Mouse (Mus musculus) skeletal muscle tissue, adult 2 months (tissue): ENCODE measurements around the gene Olfr750.
A peak's percentile ranks its signal among the peaks of the same experiment; 100 is the strongest.

ENCODE experiments used
- DNase-seq: peaks from one replicate; pipeline ENCODE4 v3.0.0-alpha.2; 2012; ENCODE audit warnings: low read depth, low spot score

Gene Olfr750

GRCm38 (mm10) chr14:51088166-51088969, 14.1 kb upstream of the Olfr750 start:
- DNase-seq = peak; percentile 81

DNA sequence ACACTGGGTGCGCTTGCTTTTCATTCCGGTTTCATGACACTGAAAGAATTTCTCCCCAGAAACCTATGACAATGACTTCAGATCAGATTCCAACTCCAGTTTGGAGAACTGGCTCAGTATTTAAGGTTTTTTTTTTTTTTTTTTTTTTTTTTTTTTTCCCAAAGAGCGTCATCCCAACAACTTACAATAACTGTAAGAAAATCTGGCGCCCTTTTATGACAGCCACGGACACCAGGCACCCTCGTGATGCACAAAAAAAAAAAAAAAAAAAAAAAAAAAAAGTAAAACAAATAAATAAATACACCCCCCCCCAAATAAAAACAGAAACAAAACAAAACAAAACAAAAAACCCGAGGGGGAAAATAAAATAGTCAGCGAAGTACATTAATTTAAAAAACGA, 13.5 kb upstream of the Olfr750 start:
- no peak for DNase-seq

DNA sequence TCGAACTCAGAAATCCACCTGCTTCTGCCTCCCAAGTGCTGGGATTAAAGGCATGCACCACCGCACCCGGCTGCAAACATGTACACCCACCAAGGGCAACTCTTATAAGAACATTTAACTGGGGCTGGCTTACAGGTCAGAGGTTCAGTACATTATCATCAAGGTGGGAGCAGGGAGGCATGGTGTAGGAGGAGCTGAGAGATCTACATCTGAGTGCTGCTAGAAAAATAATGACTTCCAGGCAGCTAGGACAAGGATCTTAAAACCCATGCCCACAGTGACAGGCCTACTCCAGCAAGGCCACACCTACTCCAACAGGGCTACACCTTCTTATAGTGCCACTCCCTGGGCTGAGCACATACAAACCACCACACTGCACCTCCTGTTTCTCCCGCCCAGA, 11.7 kb upstream of the Olfr750 start:
- no peak for DNase-seq

- DNase-seq = no peak
Measured at GRCm38 (mm10) chr14:51085086-51085485, 10.9 kb upstream of the Olfr750 start.

GRCm38 (mm10) chr14:51083805-51084204, 9.6 kb upstream of the Olfr750 start:
- no peak for DNase-seq

GRCm38 (mm10) chr14:51082599-51083581, 8.7 kb upstream of the Olfr750 start:
- DNase-seq = no peak

GRCm38 (mm10) chr14:51081035-51081434, 6.8 kb upstream of the Olfr750 start:
- no peak for DNase-seq

DNA sequence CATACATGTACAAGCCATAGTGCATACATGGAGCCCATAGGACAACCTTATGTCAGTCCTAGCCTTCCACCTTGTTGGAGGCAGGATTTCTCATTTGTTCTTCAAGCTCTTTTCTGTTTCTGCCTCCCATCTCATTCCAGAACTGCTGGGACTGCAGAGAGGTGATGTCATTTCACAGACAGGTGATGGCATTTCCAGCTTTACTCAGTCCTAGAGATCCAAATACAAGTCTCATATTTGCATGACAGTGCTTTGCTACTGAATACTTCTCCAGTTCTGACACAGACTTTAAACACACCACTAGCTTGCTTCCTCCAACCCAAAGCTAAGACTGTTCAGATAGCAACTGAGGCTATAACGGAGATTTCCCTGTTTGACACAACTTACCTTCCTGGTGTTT, 4.9 kb upstream of the Olfr750 start:
- no peak for DNase-seq

DNA sequence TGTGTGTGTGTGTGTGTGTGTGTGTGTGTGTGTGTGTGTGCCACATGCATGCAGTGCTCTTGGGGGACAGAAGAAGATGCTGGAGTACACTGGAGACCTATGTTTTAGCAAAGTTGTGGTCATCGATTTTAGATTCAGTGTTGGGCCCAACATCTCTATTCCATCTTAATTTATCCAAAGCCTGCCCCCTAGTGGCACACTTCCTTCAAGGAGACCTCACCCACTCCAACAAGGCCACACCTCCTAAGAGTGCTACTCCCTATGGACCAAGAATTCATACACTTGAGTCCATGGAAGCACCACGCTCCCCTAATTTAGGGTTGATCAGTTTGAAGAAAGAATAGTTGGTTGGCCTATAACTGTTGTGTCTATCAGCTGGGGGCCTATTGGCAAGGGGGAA, 4.6 kb downstream of the Olfr750 start:
- DNase-seq = no peak

DNA sequence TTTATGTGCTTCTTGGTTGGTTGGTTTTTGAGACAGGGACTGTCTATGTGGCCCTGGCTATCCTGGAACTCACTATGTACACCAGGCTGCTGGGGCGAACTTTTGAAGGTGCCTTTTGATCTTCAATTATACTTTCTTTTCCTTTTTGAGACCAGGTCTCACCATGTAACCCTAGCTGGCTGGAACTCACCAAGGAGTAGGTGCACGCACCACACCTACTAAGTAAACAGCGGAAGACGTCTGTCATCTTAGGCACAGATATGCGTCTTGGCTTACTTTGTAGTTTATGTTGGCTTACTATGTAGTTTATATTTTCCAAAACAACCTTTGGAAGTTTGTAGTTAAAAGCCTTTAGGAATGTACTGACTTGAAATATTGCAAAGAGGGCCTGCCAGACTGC, 5.3 kb downstream of the Olfr750 start:
- no peak for DNase-seq

- DNase-seq = no peak
Measured at GRCm38 (mm10) chr14:51060761-51061160, 13.5 kb downstream of the Olfr750 start.

- DNase-seq = no peak
Measured at GRCm38 (mm10) chr14:51057401-51057831, 16.8 kb downstream of the Olfr750 start, which contains the start of gene Rnase12. TSS of gene Rnase12 (minus strand) at chr14:51057661.

- DNase-seq = no peak
Measured at GRCm38 (mm10) chr14:51054243-51055237, 19.7 kb downstream of the Olfr750 start.

DNA sequence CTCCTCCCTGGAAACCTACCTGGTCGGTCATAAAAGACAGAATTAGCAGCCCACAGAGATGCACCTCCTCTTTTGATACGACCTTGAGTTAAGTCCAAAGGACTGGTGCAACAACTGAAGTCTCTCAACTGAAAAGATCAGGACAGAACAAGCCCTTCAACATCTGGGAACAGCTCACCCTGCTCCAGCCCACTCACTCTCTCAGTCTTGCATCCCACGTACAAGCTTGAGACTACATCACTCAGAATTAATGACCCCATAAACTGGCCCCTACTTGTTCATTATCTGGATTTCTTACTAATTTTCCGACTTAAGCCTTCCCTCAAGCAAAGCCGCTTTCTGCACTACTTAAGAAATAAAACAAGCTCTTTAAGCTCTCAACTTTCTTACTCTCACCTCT, 21.1 kb downstream of the Olfr750 start:
- no peak for DNase-seq

DNA sequence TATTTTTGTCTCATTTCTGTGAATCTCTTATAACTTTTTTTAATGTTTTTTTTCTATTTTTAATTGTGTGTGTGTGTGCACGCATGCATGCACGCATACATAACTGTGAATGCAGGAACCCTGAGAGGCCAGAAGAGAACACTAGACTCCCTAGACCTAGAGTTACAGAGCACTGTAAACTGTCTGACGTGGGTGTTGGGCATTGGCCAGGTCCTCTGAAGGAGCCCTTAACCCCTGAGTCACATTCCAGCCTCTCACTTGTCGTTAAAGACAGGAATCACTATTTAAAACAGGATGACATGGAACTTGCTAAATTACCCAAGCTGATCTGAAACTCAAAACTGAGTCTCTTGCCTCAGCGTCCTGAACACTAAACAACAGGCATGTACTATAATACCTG, 22.3 kb downstream of the Olfr750 start:
- DNase-seq = no peak

- DNase-seq = no peak
Measured at GRCm38 (mm10) chr14:51050063-51050462, 24.2 kb downstream of the Olfr750 start, which contains the start of gene Rnase11. TSS of gene Rnase11 (minus strand) at chr14:51050163.

DNA sequence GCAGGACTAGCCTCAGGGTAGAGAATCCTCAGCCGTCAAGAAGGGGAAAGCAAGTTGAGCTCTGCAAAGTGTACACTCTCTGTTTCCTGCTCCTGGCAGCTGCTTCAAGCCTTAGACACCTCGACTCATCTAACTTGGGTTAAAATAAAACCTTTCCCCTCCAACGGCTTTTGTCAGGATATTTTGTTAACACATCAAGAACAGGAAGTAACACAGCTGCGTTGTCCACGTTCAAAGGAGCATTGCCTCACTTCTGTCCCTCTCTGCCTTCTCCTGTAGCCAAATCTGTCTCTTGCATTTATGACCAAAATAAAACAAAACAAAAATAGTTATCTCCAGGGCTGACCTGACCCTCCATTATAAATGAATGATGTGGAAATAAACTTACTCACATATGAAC, 26.4 kb downstream of the Olfr750 start:
- DNase-seq = no peak

GRCm38 (mm10) chr14:51041769-51042168, 32.5 kb downstream of the Olfr750 start, which contains the start of gene Rnase9:
TSS of gene Rnase9 (minus strand) at chr14:51041869.
- DNase-seq = no peak

DNA sequence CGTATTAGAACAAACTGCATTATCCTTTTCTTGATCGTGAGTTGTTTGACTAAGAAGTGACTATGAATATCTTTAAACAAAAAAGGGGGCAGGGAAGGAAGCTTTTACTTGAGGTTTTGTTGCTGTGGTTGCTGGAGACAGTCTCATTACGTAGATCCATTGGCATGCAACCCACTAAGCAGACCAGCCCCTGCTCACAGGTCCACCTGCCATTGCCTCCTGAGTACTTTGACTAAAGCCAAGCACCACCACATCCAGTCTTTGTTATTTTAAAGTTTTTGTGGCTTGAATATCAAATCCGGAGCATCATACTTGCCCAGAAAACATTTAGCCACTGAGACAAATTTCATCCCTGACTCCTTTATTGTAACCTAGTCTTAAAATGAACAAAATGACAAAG, 38.0 kb downstream of the Olfr750 start:
- DNase-seq = no peak

DNA sequence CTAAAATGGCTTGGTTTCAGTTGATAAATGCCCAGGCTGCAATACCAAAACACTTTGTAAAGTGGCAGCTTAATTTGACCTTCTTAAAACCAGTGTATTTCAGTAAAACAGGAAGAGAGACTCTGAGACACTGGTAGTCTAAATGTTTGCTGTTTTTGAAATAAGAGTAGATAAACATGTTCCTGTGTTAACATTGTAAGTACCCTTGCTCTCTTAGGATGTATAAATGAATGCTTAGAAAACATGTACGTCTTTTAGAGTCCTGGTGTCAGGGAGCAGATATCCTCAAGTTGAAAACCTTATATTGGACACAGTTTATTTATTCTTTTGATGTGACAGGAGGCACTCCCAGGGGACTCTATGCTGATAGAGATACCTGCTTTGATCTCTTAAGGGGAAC, 39.0 kb downstream of the Olfr750 start:
- DNase-seq = no peak
